Mouse (Mus musculus): ENCODE data around the gene Flrt3.

GRCm38 (mm10) chr2:140662673-140663072 is 8.6 kb downstream of the Flrt3 start:
- TF ChIP-seq CTCF (IDR thresholded peaks at IDR 0.05; ENCODE audit: insufficient read depth, low read length) (no peak), POLR2A (IDR thresholded peaks at IDR 0.05; ENCODE audit: borderline replicate concordance, extremely low read depth, low read depth, low read length) (no peak)

Measured in lung, adult 2 months (tissue).